Mouse (Mus musculus): Measurements from ENCODE around the gene Fbxl17. TPM values are rescaled to one million over a fixed set of nuclear protein-coding genes. Genes with fewer than 3 reads are reported as not detected.

Fbxl17 gene
- total RNA-seq, 2 experiments from 2014 or later, result 53.8 to 55.6 TPM

GRCm38 (mm10) chr17:63326227-63326626, 173.6 kb downstream of the Fbxl17 start:
- no peak for DNase-seq

GRCm38 (mm10) chr17:63324672-63325071, 175.1 kb downstream of the Fbxl17 start:
- no peak for DNase-seq

- peak in 1 of 2 experiments; percentile 56 for DNase-seq
Measured at GRCm38 (mm10) chr17:63324039-63324438, 175.8 kb downstream of the Fbxl17 start.

- DNase-seq, result no peak
Measured at GRCm38 (mm10) chr17:63322846-63323245, 177.0 kb downstream of the Fbxl17 start.

- no peak for DNase-seq
Measured at GRCm38 (mm10) chr17:63321290-63321689, 178.5 kb downstream of the Fbxl17 start.

- DNase-seq, result no peak
Measured at GRCm38 (mm10) chr17:63317518-63317917, 182.3 kb downstream of the Fbxl17 start.

DNA sequence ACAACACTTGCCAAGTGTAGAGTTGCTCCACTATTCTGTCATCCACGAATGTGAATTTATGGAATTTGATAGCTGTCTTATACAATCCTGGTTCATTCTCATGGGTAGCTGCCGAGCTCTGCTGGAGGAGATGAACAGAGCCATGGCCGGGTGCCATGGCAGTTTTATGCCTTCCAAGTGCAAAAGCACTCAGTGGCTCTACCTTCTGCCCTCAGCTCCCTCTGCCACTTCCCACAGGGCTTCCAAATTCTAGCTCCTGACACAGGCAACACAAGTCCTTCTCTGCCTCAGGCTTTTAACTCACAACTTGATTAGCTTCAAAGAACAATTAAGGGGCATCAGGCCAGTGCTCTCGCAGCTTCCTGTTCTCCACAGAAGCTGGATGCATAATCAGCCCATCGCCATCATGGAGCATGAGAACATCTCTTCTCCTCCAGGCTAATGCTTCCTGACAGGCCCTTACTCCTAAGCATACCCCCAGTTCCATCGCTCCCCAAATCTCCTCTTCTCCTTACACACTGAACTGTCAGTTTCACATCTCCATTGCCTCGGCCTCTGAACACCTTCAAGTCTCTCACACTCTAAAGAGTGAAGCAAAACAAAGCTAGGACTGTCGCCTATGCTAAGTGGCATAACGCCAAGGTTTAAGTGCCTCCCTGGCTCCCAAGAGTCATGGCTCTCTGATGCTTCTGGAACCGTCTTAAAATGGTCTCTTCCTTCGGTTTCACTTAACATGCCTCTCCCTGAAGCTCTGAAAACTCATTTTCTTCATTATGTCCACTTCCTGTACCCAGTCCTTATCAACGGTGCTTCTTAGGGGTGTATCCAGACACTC, 184.0 kb downstream of the Fbxl17 start:
- DNase-seq, result no peak

GRCm38 (mm10) chr17:63312804-63313203, 187.0 kb downstream of the Fbxl17 start:
- DNase-seq, result no peak

DNA sequence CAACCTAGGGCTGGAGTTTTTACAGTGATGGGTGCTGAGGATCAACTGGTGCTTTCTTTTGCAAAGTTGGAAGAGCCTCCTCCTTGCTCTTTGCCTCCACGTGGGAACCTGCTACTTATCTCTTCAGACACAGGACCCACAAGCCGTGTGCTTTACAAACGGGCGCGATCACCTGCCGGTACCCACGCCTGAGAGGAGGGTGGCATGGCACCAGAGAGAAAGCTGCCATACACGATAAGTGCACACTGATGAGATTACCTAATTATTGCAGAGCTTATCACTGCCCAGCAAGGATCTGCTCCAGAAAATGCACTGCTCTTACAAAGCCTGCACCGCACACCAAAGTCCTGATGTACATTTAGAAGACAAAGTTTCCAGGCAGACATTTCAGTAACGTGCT, 187.5 kb downstream of the Fbxl17 start:
- no peak for DNase-seq

- DNase-seq, result no peak
Measured at GRCm38 (mm10) chr17:63311613-63312012, 188.2 kb downstream of the Fbxl17 start.

- DNase-seq, result no peak
Measured at GRCm38 (mm10) chr17:63310021-63310420, 189.8 kb downstream of the Fbxl17 start.

DNA sequence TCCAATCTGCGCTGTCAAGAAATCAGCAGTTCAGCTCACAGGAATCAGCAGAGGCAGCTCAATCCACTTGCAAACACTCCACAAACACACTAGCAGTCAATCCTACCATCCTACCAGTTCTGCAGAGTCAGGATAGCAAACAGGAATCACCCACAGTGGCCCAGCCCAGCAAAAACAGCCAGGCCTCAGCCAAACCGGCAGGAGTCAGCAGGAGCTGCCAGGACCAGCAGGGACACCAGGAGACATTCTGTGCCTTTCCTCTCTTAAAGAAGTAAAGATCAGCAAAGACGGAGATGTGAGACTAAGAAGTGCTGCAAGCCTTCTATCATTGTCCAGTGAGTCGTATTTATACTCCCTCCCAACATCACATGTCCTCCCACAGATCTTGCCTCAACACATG, 196.0 kb downstream of the Fbxl17 start:
- DNase-seq, result no peak

- DNase-seq, result no peak
Measured at GRCm38 (mm10) chr17:63301822-63302393, 197.9 kb downstream of the Fbxl17 start.

DNA sequence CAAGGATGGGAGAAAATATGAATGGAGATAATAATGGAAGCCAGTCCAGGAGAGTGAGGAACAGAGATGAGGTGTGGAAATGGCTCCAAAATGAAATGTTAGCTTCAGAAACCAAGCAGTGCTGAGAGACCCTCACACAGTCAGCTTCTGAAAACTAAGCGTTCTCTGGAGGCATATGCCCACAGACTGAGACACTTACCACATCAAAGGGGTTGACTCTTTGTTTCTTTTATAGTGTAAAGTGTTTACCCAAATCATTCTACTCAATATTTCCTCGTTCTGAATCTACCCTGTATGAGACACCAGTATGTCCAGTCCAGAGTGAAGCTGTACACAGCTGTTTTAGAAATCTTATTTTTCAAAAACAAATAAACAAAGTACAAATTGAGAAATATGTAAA, 204.3 kb downstream of the Fbxl17 start:
- DNase-seq, result no peak

- DNase-seq, result no peak
Measured at GRCm38 (mm10) chr17:63294961-63295360, 204.9 kb downstream of the Fbxl17 start.

DNA sequence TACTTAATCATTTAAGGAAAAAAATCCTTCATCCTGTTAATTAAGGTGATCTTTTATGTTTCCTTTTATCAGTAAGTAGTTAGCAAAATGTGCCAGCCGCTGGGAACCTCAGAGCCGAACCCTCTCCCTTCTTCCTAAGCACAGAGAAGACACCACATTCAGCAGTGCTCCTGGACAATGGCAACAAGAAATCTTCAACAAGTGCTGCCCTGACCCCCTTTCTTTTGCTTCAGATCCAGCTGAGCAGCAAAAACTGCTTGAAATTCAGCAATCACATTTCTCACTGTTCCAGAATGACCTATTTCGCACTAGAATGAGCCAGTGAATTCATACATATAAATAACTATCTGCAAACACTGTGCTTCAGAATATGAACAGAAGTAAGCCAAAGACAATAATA, 205.8 kb downstream of the Fbxl17 start:
- no peak for DNase-seq

DNA sequence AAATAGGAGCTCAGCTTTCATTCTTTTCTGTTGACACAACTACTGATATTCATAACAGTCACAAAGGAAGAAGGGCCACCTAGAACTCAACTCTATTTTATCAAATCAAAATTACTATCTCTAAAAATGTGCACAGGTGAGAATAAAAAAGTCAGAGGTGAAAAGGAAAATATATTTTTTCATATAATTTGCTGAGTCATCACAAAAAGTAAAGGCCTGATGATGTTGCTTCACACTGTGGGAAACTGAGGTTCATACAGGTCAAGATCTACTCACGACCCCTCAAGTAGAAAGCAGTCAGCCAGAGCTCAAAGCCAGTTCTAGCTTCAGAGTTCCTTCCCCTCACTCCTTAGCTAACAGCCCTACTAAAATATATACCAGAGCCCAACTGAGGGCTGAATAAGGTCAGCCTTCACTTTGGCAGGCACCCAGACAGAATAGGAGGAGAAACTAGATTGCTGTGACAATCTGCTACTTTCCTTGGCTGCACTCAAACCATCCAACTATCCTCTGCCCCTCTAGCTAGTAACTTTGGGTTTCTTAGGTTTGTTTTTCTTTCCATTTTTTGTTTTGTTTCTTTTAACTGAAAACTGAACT, 210.4 kb downstream of the Fbxl17 start:
- DNase-seq, result no peak

DNA sequence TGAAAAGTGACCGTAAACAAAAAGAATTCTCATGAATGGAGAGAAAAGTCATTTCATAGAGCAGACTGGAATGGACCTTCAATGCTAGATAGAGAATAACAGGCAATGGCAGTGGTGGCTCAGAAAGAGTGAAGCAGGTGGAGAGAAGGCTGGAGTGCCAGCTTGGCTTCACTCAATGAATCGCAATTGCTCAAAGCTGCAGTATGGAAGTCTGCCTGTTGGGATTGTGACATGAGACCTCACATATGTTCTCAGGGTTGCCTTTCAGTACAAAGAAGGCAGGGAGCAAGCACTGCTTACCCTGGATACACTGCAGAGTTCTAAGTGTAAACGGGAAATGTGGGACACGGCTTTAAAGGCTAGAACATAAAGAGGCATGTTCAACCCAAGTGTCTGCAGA, 211.0 kb downstream of the Fbxl17 start:
- DNase-seq, result no peak

GRCm38 (mm10) chr17:63287413-63287812, 212.4 kb downstream of the Fbxl17 start:
- no peak for DNase-seq

- DNase-seq, result peak; percentile 62 to 74
Measured at GRCm38 (mm10) chr17:63285265-63285939, 214.4 kb downstream of the Fbxl17 start.

GRCm38 (mm10) chr17:63284074-63284473, 215.7 kb downstream of the Fbxl17 start:
- no peak for DNase-seq

DNA sequence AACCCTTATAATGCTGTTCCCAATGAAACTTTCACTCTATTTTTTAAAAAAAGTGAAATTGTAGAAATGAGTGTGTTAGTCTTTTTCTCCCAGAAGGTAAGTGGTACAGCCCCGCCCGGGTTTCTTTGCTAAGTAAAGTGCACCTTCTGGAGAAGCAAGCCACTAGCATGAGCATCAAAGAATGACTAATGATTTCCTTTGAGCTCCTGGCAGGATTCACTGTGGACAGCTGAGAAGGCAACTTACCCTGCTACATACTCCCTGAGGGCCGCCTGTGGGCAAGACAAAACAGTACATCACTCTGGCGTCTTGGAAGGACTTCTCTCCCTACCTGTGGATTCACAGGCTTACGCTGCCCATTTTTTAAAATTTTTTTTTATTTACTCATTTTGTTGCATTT, 217.8 kb downstream of the Fbxl17 start:
- no peak for DNase-seq

DNA sequence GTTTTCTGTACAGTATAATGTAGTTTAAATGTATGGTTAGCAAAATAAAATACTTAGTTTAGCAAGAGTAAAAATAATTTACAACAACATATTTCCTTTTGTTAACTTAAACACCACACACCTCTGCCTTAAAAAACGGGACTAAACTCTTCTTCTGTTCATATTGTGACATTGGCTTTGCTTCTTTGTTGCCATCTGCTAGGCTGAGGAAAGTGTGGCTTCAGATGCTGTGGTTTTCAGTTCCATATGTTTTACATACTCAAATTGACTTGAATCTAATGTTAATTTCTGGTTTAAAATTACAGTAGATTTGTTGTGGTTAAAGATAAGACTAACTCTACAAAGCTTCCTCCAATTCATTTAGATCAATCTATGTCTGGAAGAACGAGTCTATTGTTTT, 218.8 kb downstream of the Fbxl17 start:
- no peak for DNase-seq
